Mouse (Mus musculus): Measurements from ENCODE around the gene Dlgap3.

Gene Dlgap3

DNA sequence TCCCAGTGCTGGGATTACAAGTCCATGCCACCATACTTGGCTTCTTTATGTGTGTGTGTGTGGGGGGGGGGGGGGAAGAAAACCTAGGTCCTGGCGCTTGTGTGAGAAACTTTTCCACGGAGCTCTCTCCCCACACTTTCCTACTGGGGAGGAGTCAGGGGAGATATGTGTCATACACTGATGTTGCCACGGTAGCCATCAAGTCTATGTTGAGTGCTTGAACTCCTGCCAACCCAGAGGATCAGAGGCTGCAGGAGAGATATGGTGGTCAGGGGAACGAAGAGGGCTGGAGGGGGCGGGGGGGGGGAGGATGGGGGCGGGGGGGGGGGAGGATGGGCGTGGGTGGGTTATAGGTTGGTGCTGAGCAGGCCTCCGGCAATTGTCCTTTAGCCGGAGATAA is 46.8 kb downstream of the Dlgap3 start:
- DNase-seq (ENCODE audit: low read depth, low spot score): no peak

DNA sequence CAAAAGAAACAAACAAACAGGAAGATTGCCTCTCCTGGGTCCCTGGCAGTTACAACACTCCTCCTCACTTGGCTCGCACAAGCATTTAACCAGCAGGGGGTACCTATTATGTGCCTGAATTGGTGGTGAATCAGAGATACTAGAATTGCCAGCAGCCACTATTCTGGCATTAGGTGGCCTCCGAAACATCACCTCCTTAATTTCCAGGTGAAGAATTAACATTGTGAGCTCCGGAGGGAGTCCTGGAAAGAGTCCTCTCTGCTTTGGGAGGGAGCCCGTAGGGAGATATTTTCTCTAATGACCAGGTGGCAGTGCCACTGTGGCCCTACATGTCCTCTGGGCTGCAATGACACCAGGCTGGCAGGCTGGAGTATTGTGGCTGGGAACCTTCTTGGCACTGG is 47.2 kb downstream of the Dlgap3 start:
- DNase-seq (ENCODE audit: low read depth, low spot score): no peak

DNA sequence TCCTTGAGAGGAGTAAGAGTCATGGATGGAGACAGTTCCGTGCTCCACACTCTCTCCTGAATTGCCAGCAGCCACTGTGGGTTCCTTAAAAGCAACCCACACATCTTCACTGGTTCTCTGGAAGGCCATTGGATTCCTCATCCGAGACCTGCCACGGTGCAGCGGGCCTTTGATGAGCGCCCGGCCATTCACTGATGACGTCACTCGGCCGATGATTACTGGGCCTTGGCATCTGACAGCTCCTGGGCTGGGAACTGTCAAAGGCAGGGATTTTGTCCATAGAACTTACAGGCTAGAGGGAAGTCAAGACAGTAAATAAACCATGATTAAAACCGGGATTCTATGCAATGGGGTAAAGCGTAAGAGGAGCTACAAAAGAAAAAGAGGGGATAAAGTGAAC is 48.0 kb downstream of the Dlgap3 start:
- no peak for DNase-seq (ENCODE audit: low read depth, low spot score)

DNA sequence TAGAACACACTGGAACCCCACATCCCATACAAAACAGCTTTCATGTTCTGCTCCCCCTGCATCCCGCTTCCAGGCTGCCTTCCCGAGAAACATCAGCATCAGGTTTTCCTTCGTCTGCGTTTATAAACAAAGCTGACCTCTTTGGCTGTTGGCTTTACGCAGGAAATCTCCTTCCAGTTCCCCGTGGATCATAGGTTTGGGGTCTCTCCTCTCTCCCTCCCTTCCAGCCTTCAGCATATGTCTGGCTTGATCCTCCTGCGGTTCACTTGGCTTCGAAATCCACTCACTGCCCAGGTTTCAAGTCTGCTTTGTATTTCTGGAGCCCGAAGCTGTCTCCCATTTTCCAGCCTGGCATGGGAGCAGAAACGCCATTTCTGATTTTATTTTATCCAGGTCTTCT is 54.3 kb downstream of the Dlgap3 start:
- no peak for DNase-seq (ENCODE audit: low read depth, low spot score)

DNA sequence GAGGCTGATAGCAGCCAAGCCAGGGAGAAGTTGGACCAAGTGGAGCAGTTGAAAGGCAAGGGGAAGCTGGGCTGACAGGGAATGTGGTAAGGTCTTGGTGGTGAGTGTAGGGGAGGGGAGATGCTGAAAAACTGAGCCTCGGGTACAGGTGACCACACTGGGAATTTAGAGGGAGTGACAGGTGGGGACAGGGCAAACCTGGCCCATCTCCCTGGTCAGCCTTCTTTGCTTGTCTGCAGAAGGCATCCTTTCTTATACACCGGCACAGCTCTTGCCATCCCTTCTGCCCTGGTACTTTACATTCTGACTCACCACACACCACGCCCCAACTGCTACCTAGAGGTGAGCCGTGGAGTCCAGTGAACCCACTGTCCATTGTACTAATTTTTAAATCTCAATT is 54.8 kb downstream of the Dlgap3 start:
- DNase-seq (ENCODE audit: low read depth, low spot score): no peak

DNA sequence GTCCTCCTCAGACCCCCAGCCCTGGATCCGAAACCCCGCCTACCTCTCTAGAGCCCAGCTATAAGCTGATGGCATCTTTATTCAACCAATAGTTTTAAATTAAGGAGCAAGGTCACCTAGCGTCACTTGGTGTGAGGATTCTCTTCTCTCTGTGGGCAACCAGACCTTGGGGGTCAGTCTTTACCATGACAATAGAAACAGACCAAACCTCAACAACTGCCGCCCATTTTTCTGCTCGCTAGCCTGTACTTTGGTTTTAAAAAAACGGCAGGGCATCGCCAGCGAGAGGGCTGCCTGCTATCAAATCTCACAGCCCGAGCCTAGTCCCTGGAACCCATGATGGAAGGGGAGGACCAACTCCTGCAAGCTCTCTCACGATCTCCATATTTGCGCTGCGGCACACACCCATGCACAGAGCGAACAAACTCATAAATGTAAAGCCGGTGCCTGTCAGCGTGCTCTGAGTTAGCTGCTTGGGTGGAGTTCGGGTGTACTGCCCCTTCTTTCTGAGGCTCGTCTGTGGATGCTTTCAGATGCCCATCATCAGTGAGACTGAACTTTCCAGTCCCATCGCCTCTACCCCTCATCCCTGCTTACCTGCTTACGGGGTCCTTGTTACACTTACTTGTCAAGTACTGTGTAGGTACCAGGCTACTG is 55.6 kb downstream of the Dlgap3 start:
- no peak for DNase-seq (ENCODE audit: low read depth, low spot score)

DNA sequence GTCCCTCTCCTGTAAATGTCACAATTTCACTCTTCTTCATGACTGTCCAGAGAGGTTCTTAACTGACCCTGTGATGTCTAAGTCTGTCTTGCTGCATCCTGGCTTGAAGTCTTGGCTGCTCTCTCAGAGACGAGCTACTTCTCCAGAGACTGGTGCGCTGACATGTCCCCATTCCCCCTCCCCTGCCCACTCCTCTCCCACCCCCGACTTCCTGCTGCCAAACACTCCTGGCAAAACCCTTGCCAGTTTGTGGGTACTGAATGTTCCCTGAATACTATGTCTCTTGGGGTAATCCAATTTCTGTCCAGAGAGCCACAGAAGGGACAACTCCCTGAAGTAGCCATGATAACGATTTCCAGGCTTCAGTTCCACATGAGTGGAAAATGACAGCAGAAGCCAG is 57.1 kb downstream of the Dlgap3 start:
- no peak for DNase-seq (ENCODE audit: low read depth, low spot score)

DNA sequence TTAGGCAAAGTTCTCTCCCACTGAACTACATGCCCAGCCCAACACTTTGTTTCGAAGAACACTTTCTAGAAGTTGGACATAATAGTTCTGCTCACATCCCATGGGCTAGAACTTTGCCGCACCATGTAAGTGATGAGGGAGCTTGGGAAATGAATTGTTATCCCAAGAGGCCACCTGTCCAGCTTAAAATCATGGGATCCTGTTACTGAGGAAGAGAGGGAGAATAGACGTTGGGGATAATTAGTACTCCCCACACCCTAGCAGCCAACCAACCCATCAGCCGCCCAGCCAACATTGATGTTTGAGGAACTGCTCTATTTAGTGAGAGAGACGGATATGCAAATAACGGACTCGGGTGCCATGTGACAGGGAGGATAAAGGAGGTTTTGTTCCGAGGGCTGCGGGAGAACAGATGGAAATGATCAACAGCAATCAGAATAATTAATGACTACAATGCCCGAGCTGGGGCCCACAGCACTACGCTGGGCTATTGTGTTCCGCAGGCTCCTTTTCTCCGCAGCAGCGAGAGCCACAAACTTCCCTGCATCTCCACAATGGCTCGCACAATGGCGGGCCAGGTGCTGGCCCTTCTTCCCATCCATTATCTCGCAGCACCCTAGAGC is 58.2 kb downstream of the Dlgap3 start:
- DNase-seq (ENCODE audit: low read depth, low spot score): peak; percentile 73

DNA sequence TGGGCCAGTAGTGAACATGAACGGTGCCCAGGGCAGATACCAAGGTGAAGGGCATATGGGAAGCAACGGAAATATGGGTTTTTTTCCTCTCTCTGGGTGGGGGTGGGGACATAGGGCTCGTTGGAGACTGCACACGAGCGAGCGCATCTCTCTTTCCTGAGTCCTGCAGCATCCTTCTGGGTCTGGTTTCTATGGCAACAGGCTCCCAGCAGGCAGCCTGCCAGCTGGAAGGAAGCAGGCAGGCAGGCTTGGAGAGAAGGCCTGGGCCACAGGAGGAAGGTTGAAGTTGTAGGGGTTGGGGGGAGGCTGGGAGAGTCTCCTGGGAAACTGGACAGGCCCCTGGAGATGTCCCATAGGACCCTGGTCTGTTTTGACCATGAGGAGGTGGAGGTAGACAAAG is 63.0 kb downstream of the Dlgap3 start:
- no peak for DNase-seq (ENCODE audit: low read depth, low spot score)

DNA sequence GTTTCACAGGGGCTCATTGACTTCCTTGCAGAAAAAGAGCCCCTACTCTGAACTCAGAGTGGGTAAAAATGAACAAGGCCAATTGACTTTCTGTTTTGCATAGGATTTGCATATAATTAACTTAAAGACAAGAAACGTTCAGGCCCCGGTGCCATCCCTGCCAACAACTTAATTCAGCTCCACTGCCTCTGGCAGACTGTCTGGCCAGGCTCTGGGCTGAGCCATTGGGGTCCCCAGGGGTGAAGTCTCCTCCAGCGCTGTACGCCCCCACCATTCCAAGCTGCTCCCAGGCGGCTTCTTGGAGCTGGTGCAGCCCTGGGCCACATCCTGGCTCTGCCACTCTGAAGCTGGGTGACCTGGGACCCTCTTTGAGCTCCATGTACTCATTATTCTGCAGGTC is 63.5 kb downstream of the Dlgap3 start:
- no peak for DNase-seq (ENCODE audit: low read depth, low spot score)

DNA sequence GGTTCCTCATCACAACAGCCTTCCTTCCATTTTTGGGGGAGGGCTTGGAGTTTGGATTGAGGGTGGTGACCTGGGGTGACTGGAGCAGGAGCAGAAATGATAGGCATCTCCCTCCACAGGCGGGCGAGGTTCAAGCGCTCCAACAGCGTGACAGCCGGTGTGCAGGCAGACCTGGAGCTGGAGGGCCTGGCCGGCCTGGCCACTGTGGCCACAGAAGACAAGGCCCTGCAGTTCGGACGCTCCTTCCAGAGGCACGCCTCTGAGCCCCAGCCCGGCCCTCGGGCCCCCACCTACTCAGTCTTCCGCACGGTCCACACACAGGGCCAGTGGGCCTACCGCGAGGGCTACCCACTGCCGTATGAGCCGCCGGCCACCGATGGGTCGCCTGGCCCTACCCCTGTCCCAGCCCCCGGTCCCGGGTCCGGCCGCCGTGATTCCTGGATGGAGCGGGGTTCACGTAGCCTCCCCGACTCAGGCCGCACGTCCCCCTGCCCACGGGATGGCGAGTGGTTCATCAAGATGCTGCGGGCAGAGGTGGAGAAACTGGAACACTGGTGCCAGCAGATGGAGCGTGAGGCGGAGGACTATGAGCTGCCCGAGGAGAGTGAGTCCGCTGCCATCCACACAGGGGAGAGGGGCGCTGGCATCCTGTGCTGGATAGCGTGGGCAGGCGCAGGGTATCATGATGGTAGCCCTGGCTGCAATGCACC is 64.6 kb downstream of the Dlgap3 start:
- DNase-seq (ENCODE audit: low read depth, low spot score): no peak

DNA sequence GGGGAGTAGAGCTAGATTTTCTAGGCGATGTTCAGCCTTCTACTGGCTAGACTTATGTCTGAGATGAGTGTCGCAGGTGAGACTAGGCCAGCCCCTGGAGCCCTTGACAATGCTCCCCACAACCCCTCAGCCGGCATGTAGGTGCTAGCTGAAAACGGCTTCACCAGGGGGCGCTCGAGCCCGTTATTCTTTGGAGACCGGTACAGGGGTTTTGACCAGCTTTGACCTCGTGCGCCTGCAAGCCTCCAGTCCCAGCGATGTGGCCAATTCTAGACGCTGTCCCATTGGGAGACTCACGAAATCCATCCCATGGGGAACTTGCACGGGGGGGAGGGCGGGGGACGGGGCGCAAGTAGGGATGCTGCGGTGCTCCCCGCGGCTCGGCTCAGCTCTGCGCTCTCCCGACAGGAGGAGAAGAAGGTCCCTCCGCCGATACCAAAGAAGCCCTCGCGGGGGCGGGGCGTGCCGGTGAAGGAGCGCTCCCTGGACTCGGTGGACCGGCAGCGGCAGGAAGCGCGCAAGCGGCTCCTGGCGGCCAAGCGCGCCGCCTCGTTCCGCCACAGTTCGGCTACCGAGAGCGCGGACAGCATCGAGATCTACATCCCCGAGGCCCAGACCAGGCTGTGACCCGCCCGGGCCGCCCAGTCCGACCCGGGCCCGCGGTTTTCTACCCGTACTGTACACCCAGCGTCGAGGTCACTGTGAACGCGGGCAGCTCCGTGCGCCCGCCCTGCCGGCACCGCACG is 66.9 kb downstream of the Dlgap3 start:
- DNase-seq (ENCODE audit: low read depth, low spot score): peak; percentile 70

DNA sequence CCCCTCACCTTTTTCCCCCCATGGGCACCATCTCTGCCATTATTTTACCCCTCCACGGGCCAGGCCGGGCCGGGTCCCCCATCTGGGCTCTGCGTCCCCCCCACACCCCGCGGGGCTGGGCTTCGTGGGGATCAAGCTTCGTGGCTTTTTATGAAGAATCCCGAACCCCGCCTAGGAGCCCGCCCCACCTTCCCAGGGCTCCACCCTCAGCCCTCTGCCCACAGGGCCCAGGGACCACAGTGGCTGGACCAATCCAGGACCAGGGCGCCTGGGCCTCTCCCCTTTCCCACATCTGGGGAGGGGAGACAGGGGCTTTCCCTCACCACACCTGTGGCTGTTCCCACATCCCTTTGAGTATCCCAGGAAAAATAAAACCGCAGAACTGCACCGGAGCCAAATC is 67.6 kb downstream of the Dlgap3 start:
- DNase-seq (ENCODE audit: low read depth, low spot score): no peak

DNA sequence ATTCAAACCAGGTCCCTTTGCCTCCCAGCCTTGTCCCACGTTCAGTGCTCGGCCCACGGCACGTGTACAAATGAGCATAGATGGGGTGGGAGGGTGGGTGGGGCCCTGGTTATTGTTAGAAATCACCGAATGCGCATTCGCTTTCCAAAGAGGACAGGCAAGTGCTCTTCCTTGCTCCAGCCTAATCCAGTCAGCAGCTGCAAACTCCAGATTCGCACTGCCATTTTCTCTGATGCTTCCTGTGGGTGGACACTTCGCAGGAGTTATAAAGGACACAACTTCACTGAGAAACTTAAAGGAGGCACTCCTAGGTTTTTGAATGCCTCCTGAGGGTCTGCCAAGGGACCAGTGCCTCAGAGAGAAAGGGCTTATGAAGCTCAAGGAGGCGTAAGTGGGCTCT is 68.3 kb downstream of the Dlgap3 start:
- DNase-seq (ENCODE audit: low read depth, low spot score): no peak

DNA sequence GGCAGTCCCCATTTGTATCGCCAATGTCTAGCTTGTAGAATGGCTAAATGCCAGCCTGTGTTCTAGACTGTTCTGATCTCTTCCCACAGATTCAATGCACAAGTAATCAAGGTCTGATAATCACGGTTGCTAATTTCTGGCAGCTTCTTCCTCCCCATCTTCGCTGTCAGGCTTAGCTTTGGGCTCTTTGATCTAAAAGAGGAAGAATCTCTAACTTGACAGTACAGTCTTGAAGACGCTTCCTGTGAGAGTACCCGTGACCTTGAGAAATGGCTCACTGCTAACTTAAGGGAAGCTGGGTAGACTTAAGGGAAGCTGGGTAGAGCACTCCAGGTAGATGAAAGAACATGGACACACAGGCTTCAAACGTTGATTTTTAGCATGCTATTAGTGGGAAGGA is 73.7 kb downstream of the Dlgap3 start:
- DNase-seq (ENCODE audit: low read depth, low spot score): no peak

DNA sequence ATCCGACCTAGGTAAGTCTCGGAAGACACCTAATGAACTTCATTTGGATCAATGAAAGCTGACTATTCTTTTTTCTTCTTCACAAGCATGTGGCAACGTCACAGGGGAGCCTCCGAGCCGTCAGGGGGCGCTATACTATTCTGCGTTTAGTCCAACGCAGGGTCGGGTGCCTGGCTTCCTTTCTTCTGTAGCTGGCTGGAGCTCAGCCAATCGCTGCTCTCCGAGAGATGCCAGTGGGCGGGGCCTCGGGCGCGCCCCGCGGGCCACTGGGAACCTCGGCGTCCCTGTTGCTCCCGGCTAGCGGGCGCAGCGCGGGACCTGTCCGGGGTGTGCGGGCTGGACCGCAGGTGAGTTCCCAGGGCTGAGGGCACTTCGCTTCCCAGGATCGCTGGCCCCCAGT is 74.5 kb downstream of the Dlgap3 start, which contains the start of gene Smim12:
TSS of gene Smim12 (plus strand) at position 233 of the 400 bp plus-strand sequence.
- peak; percentile 89 for DNase-seq (ENCODE audit: low read depth, low spot score)

DNA sequence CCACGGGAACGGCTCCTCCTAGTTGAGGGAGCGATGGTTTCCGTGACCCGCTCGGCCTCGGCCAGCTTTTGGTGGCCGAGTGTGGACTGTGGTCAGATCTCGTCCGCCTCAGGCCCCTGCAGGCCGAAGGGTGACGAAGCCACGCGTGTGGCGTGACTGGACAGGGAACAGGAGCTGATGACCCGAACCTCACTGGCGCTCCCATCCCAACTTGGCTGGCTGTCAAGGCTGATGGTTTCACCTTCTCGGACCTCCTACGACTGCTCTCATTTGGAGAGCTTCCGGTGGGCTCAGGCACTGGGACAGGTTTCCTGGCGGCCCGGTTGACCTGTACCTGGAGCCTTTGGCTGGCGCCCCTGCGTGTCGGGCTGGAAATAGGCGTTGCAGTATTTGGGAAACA is 74.9 kb downstream of the Dlgap3 start:
- DNase-seq (ENCODE audit: low read depth, low spot score): no peak

DNA sequence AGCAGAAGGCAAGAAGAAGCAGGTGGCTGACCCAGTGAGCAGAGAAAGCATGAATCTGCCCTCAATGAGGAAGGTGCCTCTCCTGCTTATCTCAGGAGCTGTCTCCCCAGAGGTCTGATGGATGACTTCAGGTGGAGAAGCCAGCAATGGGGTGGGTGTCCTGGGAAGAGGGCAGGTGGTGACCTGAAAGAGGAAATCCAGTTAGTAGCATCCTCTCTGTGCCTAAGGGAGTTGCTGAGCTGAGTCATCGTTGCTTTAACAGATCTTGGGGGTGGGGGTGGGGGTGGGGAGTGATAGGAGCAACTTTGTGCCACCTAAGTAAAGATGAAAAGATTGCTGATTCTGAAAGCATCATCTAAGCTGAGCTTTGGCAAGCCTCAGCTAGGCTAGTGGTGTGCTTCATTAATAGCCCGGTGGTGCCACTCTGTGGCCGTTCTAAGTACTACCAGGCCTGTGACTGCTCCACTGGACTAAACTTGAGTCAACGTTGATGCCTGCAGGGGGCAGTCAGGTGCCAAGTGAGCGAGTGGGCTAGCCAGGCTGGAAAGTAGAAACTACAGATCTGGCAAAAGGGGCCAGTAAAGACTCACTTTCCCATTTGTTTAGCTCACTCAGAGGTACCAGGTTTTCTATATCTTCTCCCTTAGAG is 80.8 kb downstream of the Dlgap3 start:
- peak; percentile 83 for DNase-seq (ENCODE audit: low read depth, low spot score)

DNA sequence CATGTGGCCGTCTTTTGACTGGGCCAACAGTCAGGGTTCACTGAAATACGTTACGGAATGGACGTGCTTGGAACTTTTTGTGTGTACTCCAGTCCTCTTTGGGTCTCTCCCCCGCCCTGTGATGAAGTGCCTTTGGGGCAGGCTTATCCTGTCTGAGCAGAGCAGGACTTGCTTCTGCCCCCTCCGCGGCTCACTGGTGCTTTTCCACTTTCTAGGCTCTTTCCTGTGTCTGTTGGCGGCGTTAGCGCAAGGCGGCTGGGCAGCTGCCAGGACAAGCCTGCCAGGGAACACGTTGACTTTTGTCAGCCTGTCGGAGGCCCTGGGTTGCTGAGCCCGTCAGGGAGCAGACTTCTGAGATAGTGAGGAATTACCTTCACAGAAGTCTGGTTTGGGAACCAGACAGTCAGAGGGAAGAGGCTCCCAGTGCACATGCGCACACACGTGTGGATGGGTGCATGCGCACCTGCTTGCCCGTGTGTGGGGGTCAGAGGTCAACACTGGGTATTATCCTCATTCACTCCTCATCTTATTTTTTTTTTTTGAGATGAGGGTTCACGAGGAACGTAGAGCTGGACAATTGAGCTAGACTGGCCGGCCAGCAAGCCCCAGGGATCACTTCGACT is 83.1 kb downstream of the Dlgap3 start:
- DNase-seq (ENCODE audit: low read depth, low spot score): no peak

DNA sequence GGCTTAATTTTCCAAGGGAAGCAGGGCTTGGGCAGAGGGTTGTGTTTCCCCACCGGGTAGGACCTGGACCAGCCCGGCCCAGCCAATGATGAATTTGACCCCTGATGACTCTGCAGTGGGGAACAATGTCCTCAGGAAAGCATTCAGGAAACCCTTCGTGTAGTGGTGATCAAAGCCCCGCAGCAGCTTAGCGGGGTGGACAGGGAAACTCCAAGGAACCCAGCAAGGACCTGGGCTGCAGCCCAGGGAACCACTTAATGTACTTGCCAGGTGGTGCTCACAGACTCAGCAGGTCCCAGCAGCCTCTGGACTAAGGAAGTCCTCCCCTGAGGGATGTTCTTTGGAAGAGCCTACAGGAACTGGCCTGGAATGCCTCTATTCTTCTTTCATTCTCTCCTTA is 87.7 kb downstream of the Dlgap3 start:
- DNase-seq (ENCODE audit: low read depth, low spot score): no peak

DNA sequence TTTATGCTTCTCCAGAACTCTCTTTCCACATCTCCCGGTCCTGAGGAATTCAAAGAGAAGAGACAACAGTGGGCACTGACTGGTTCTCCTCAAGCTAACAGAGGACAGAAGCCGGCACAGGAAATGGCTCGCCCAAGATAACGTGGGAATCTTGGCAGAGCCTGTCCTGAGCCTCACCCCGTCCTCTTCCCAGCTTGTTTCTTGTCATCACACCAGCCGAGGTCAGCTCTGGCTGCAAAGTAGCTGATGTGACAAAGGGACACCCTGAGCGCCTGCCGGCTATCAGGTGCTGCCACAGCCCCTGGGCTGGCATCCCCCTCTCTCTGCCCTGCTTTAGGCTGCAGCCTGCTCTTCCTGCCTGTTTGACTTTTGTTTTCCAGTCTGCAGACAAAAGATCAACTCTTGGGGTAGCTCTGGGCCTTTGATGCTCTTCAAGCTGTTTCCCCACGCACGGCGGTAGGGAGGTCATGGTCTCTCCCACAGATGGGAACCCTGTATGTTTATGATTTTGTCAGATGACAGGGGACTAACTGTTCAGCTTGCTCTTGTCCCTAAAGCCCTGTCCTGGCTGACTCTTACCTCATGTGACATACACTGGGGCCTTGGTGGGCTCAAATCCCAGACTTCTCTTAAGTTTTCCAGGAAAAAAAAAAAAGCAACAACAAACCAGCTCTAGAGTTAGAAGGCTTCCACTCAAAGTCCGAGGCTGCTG is 89.3 kb downstream of the Dlgap3 start:
- DNase-seq (ENCODE audit: low read depth, low spot score): no peak

All from WW6 (cell line).